Mouse (Mus musculus) embryonic fibroblast, embryonic 13.5 days (primary cell): ENCODE measurements around the gene Caln1.

Experiments used
- CTCF ChIP-seq: IDR thresholded peaks from 2 replicates; pipeline ENCODE4 v1.5.1; 2011; ENCODE audit warnings: mild to moderate bottlenecking, control low read depth, low read length, moderate library complexity, borderline replicate concordance; ENCODE audit not compliant: insufficient read depth
- POLR2A ChIP-seq: IDR thresholded peaks from 2 replicates; pipeline ENCODE4 v1.6.1; 2011; ENCODE audit warnings: low read depth, mild to moderate bottlenecking, control low read depth, low read length, moderate library complexity

GRCm38 (mm10) chr5:130706202-130706855 is 337.1 kb downstream of the Caln1 start:
- TF ChIP-seq POLR2A (no peak), CTCF (no peak)
